Mouse (Mus musculus): ENCODE data around the gene Exosc1. TPM values are rescaled to one million over a fixed set of nuclear protein-coding genes. Genes with fewer than 3 reads are reported as not detected.

The Exosc1 gene
- 10 to 100 TPM; 66.3 to 84.4 TPM for polyA plus RNA-seq (2017; shearing (Covaris generic))

GRCm38 (mm10) chr19:41933179-41934086 lies at the start of gene Exosc1, which contains the start of gene Zdhhc16:
TSS of gene Exosc1 (minus strand) at chr19:41933423.
TSS of gene Zdhhc16 (plus strand) at chr19:41933480.

GRCm38 (mm10) chr19:41981595-41981927 lies 48.3 kb upstream of the Exosc1 start, which contains the start of gene Ubtd1:
TSS of gene Ubtd1 (plus strand) at chr19:41981763.

GRCm38 (mm10) chr19:41980819-41981594 lies 47.8 kb upstream of the Exosc1 start, which contains the start of gene Mms19:
TSS of gene Mms19 (minus strand) at chr19:41981157.

GRCm38 (mm10) chr19:41911178-41912073 lies 21.8 kb downstream of the Exosc1 start, which contains the start of gene Pgam1:
TSS of gene Pgam1 (plus strand) at chr19:41911923.

GRCm38 (mm10) chr19:41895460-41896318 lies 37.5 kb downstream of the Exosc1 start, which contains the start of gene Rrp12:
TSS of gene Rrp12 (minus strand) at chr19:41896173.

Other genes starting within 250 kb of the Exosc1 start
- under 1 TPM; 0.22 to 0.83 TPM for gene Slit1, start 189.8 kb downstream of the Exosc1 start, polyA plus RNA-seq (2017; shearing (Covaris generic))
- 1 to 10 TPM; 2.8 to 3.6 TPM for gene Arhgap19, start 131.4 kb downstream of the Exosc1 start, polyA plus RNA-seq (2017; shearing (Covaris generic))
- 1 to 10 TPM; 2.3 to 3.8 TPM for gene Frat1, start 103.5 kb downstream of the Exosc1 start, polyA plus RNA-seq (2017; shearing (Covaris generic))
- 10 to 100 TPM; 19.6 to 22.9 TPM for gene Frat2, start 85.3 kb downstream of the Exosc1 start, polyA plus RNA-seq (2017; shearing (Covaris generic))
- 10 to 100 TPM; 13.5 to 20.8 TPM for gene Rrp12, start 37.2 kb downstream of the Exosc1 start, polyA plus RNA-seq (2017; shearing (Covaris generic))
- gene Pgam1, start 21.5 kb downstream of the Exosc1 start, polyA plus RNA-seq (2017; shearing (Covaris generic)): 100 to 1,000 TPM; 125 to 133 TPM
- gene Zdhhc16, start 57 bp upstream of the Exosc1 start, polyA plus RNA-seq (2017; shearing (Covaris generic)): 10 to 100 TPM; 56.1 to 71.6 TPM
- 10 to 100 TPM; 73.3 to 75.2 TPM for gene Mms19, start 47.7 kb upstream of the Exosc1 start, polyA plus RNA-seq (2017; shearing (Covaris generic))
- 1 to 10 TPM; 6.4 to 9.0 TPM for gene Ubtd1, start 48.3 kb upstream of the Exosc1 start, polyA plus RNA-seq (2017; shearing (Covaris generic))
- under 1 TPM in 1 of 2 experiments, not detected in 1; 0.26 TPM for gene Ankrd2, start 102.6 kb upstream of the Exosc1 start, polyA plus RNA-seq (2017; shearing (Covaris generic))
- under 1 TPM; 0.36 to 0.37 TPM for gene Hoga1, start 112.2 kb upstream of the Exosc1 start, polyA plus RNA-seq (2017; shearing (Covaris generic))
- gene 4933411K16Rik, start 118.8 kb upstream of the Exosc1 start, polyA plus RNA-seq (2017; shearing (Covaris generic)): 1 to 10 TPM in 1 of 2 experiments, under 1 TPM in 1; 0.11 to 1.5 TPM
- gene Morn4, start 152.9 kb upstream of the Exosc1 start, polyA plus RNA-seq (2017; shearing (Covaris generic)): 1 to 10 TPM in 1 of 2 experiments, under 1 TPM in 1; 0.43 to 1.1 TPM
- 10 to 100 TPM; 32.6 to 35.0 TPM for gene Pi4k2a, start 157.0 kb upstream of the Exosc1 start, polyA plus RNA-seq (2017; shearing (Covaris generic))
- gene Avpi1, start 195.6 kb upstream of the Exosc1 start, polyA plus RNA-seq (2017; shearing (Covaris generic)): 10 to 100 TPM in 1 of 2 experiments, 1 to 10 TPM in 1; 5.1 to 10.4 TPM
- 10 to 100 TPM; 41.1 to 49.9 TPM for gene Marveld1, start 214.0 kb upstream of the Exosc1 start, polyA plus RNA-seq (2017; shearing (Covaris generic))
- gene Zfyve27, start 230.5 kb upstream of the Exosc1 start, polyA plus RNA-seq (2017; shearing (Covaris generic)): 10 to 100 TPM; 50.9 to 67.9 TPM

Data from inflammation-experienced regulatory T-cells (primary cell).